Mouse (Mus musculus) urinary bladder, postnatal 10 days (tissue): ENCODE results near the gene Gnas.

Experiments
- DNase-seq: peaks from one replicate; pipeline ENCODE4 v3.0.0; 2022; ENCODE audit warnings: low spot score

The Gnas gene

DNA sequence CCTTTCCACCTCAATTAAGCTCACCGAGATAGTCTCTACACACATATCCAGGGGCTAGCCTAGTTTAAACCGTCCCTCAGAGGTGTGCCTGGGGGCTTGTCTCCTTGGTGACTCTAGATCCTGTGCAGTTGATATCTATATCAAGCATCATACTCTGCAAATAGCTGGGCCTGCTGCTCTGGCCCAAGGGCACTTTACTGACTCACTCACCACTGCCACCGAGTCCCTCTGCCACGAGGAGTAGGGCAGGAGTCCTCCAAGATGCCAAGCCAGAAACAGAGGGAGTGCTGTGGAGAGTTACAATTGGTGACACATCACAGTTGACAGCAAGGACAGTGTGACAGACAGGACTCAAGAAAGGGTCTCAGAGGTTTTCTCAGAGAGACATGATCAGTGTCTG lies 75.5 kb downstream of the Gnas start:
- DNase-seq: no peak

- DNase-seq: no peak
Observed at GRCm38 (mm10) chr2:174366571-174366970, 82.5 kb downstream of the Gnas start.

DNA sequence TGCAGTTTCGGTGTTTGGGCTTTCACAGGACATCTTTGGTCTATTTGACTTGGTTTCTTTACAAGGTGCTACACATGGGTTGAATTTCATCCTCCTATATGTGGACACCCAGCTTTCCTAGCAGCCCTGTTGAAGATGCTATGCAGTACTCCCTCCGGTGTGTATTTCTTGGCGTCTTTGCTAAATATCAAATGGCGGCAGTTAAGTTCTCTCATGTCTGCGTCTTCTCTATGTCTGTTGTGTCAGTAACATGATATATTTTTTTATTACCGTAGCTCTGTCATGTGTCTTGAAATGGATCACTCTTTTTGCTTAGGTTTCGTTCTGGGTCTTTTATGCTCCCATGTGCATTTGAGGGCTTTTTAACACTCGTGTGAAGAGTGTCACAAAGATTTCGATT lies 96.9 kb downstream of the Gnas start:
- DNase-seq: no peak

GRCm38 (mm10) chr2:174391936-174392335 lies 107.8 kb downstream of the Gnas start:
- no peak for DNase-seq

- no peak for DNase-seq
Observed at GRCm38 (mm10) chr2:174392554-174392953, 108.4 kb downstream of the Gnas start.

GRCm38 (mm10) chr2:174393383-174393782 lies 109.3 kb downstream of the Gnas start:
- DNase-seq: no peak
